15 mouse cellular contexts compared by ENCODE assay signal in genomic region chr19:38610809-38611208, GRCm38 (mm10).
DNase-seq lines count a peak whose midpoint lies in the region; ATAC-seq and TF ChIP-seq lines count a peak whose summit lies in the region.
"Had no signal": no experiment of that assay in that cellular context is flagged by ENCODE, and none has a peak within 500 bp of the region (broad histone marks: within the 10 kb centered on the region; RNA-seq: fewer than 3 reads in every experiment).

No protein-coding gene starts in this region.

- TF ChIP-seq POLR2A in liver, adult 2 months (IDR thresholded peaks at IDR 0.05; ENCODE audit: extremely low read depth, insufficient read depth, low read length) = no peak

- no peaks in the 10 kb centered on the region for H3K36me3 ChIP-seq in liver, adult 2 months (ENCODE audit: control insufficient read depth, insufficient read depth, low read length)
- H3K36me3 ChIP-seq in liver, embryonic 12.5 days = no peaks in the 10 kb centered on the region
- no peaks in the 10 kb centered on the region for H3K36me3 ChIP-seq in heart, embryonic 14.5 days (ENCODE audit: control insufficient read depth, insufficient read depth, low read length)
- H3K36me3 ChIP-seq: hindbrain, embryonic 10.5 days; limb, embryonic 13.5 days; midbrain, embryonic 10.5 days had no signal

- DNase-seq in liver, adult 2 months (ENCODE audit: extremely low read depth, low read depth, low spot score) = peak; percentile 15
- peak; percentile 28 for DNase-seq in lung, postnatal 25 days (ENCODE audit: low spot score)
- no peak for DNase-seq in thymus, postnatal 4 days
- no peak for DNase-seq in left cerebral cortex, adult 11 months (ENCODE audit: low spot score)
- no peak for DNase-seq in cerebellum, postnatal 36 days
- DNase-seq: cerebellum, postnatal 10 days; kidney, postnatal 4 days; layer of hippocampus, postnatal 36 days had no signal

- no peak for ATAC-seq in liver, embryonic 12.5 days
- ATAC-seq in heart, embryonic 14.5 days (ENCODE audit: insufficient number of reproducible peaks, insufficient read depth, low FRiP score, low read depth) = no peak

- no peak overlapping the region for H3K9ac ChIP-seq in liver, adult 2 months (ENCODE audit: low read depth, low read length)
- H3K9ac ChIP-seq in liver, embryonic 12.5 days = no peak overlapping the region
- no peak overlapping the region for H3K9ac ChIP-seq in heart, embryonic 14.5 days (ENCODE audit: low read length)
- H3K9ac ChIP-seq: limb, embryonic 13.5 days had no signal

- no peak overlapping the region for H3K4me3 ChIP-seq in liver, adult 2 months (ENCODE audit: insufficient read depth, low read depth, low read length)
- no peak overlapping the region for H3K4me3 ChIP-seq in liver, embryonic 12.5 days
- H3K4me3 ChIP-seq in brown adipose tissue, adult 24 weeks (ENCODE audit: insufficient read depth, low read depth, low read length) = no peak overlapping the region
- no peak overlapping the region for H3K4me3 ChIP-seq in heart, embryonic 14.5 days (ENCODE audit: control insufficient read depth in 1 of 2, insufficient read depth in 1 of 2, low read depth in 1 of 2, low read length in 2 of 2)
- H3K4me3 ChIP-seq: hindbrain, embryonic 10.5 days; limb, embryonic 13.5 days; midbrain, embryonic 10.5 days had no signal

- H3K9me3 ChIP-seq in liver, embryonic 12.5 days (replicated peaks) = no peaks in the 10 kb centered on the region
- H3K9me3 ChIP-seq in heart, embryonic 14.5 days (ENCODE audit: control insufficient read depth, low read length) = no peaks in the 10 kb centered on the region
- H3K9me3 ChIP-seq: hindbrain, embryonic 10.5 days; limb, embryonic 13.5 days; midbrain, embryonic 10.5 days had no signal

- no peak overlapping the region for H3K27ac ChIP-seq in liver, adult 2 months (replicated peaks; ENCODE audit: insufficient read depth, low read depth, low read length)
- no peak overlapping the region for H3K27ac ChIP-seq in liver, embryonic 12.5 days
- H3K27ac ChIP-seq in brown adipose tissue, adult 24 weeks (replicated peaks; ENCODE audit: low read depth, low read length) = peak overlapping the region; percentile 41; the same call in 1 of the 2 replicates
- H3K27ac ChIP-seq in heart, embryonic 14.5 days (replicated peaks in 1 of 2; ENCODE audit: control insufficient read depth in 1 of 2, insufficient read depth in 1 of 2, low read depth in 2 of 2, low read length in 2 of 2) = peak overlapping the region; percentile 38 to 78
- H3K27ac ChIP-seq: hindbrain, embryonic 10.5 days; limb, embryonic 13.5 days; midbrain, embryonic 10.5 days had no signal

- no peak for TF ChIP-seq CTCF in liver, adult 2 months (IDR thresholded peaks at IDR 0.05; ENCODE audit: low read depth, low read length)

- no peak overlapping the region for H3K4me2 ChIP-seq in liver, embryonic 12.5 days
- H3K4me2 ChIP-seq in heart, embryonic 14.5 days (ENCODE audit: low read length) = peak overlapping the region; percentile 38
- H3K4me2 ChIP-seq: limb, embryonic 13.5 days had no signal

- 84% methylated on average over 8 of the region's 8 CpGs for WGBS in liver, adult 2 months
- WGBS in liver, embryonic 12.5 days (ENCODE audit: insufficient replicate concordance) = 67% methylated on average over 8 of the region's 8 CpGs
- 43% methylated on average over 8 of the region's 8 CpGs for WGBS in heart, embryonic 14.5 days

- H3K27me3 ChIP-seq in liver, adult 2 months (ENCODE audit: control insufficient read depth, insufficient read depth, low read length) = no peaks in the 10 kb centered on the region
- H3K27me3 ChIP-seq in liver, embryonic 12.5 days (replicated peaks) = no peaks in the 10 kb centered on the region
- H3K27me3 ChIP-seq in heart, embryonic 14.5 days (ENCODE audit: control insufficient read depth, insufficient read depth, low read length) = no peaks in the 10 kb centered on the region
- H3K27me3 ChIP-seq: CH12.LX; limb, embryonic 13.5 days had no signal

- peaks cover 4% of the 10 kb centered on the region; the same call in 1 of the 2 replicates for H3K4me1 ChIP-seq in liver, adult 2 months (ENCODE audit: control insufficient read depth, insufficient read depth, low read length)
- H3K4me1 ChIP-seq in liver, embryonic 12.5 days = no peaks in the 10 kb centered on the region
- peaks cover 3% of the 10 kb centered on the region; the same call in 1 of the 2 replicates for H3K4me1 ChIP-seq in brown adipose tissue, adult 24 weeks (ENCODE audit: control insufficient read depth, insufficient read depth, insufficient read length, low read length)
- peaks cover 10 to 27% of the 10 kb centered on the region in 2 experiments for H3K4me1 ChIP-seq in heart, embryonic 14.5 days (ENCODE audit: control insufficient read depth in 2 of 2, insufficient read depth in 2 of 2, low read length in 2 of 2)

- H3K79me2 ChIP-seq in liver, adult 2 months (ENCODE audit: control insufficient read depth, insufficient read depth, low read length) = peaks cover 3% of the 10 kb centered on the region; the same call in 1 of the 2 replicates

Comparison
In these comparisons a context has a peak if more than half of its experiments do, and no peak if none do; other contexts are left out.
1. DNase-seq: peak in liver, adult 2 months (single experiment) and lung, postnatal 25 days (single experiment); none in thymus, postnatal 4 days (single experiment), left cerebral cortex, adult 11 months (single experiment) and cerebellum, postnatal 36 days (0 of 2).
2. H3K27ac ChIP-seq: peak in brown adipose tissue, adult 24 weeks (single experiment) and heart, embryonic 14.5 days (2 of 2); none in liver, adult 2 months (single experiment) and liver, embryonic 12.5 days (single experiment).